Mouse (Mus musculus) ES-E14 (cell line): ENCODE results near the gene Olfr457. TPM values are rescaled to one million over a fixed set of nuclear protein-coding genes. Genes with fewer than 3 reads are reported as not detected.

Experiments
- DNase-seq: peaks from one replicate; pipeline ENCODE4 v3.0.0-alpha.2; 2013; ENCODE audit warnings: low read depth, low spot score
- H3K27ac ChIP-seq: 2 replicates; pipeline ENCODE4 v1.5.1; 2012; ENCODE audit warnings: low read depth, mild to moderate bottlenecking, low read length, moderate library complexity, mixed read lengths; ENCODE audit not compliant: poor library complexity, insufficient read depth, severe bottlenecking
- H3K36me3 ChIP-seq: 2 replicates; pipeline ENCODE4 v1.6.1; 2012; ENCODE audit warnings: mild to moderate bottlenecking, low read length, moderate library complexity, mixed read lengths; ENCODE audit not compliant: control insufficient read depth, poor library complexity, insufficient read depth, severe bottlenecking
- H3K4me1 ChIP-seq, 2 experiments: fragments of 150-350 bp in 1 of 2; sonication (generic) in 1 of 2; 2 replicates each; pipeline ENCODE4 v1.6.1; 2012; ENCODE audit warnings: low read length in 2 of 2, mild to moderate bottlenecking in 1 of 2, mixed read lengths in 1 of 2; ENCODE audit not compliant: control insufficient read depth in 2 of 2, insufficient read depth in 2 of 2, poor library complexity in 1 of 2
- H3K4me3 ChIP-seq, 2 experiments: fragments of 150-350 bp in 1 of 2; sonication (generic) in 1 of 2; 2 replicates each; pipeline ENCODE4 v1.5.1; 2012; ENCODE audit warnings: low read length in 2 of 2, low read depth in 1 of 2, mild to moderate bottlenecking in 1 of 2, mixed read lengths in 1 of 2; ENCODE audit not compliant: insufficient read depth in 1 of 2, poor library complexity in 1 of 2, severe bottlenecking in 1 of 2
- H3K9ac ChIP-seq: 2 replicates; pipeline ENCODE4 v1.6.1; 2012; ENCODE audit warnings: low read depth, mild to moderate bottlenecking, low read length, mixed read lengths; ENCODE audit not compliant: poor library complexity, insufficient read depth, severe bottlenecking
- H3K9me3 ChIP-seq: fragments of 150-350 bp; sonication (generic); 2 replicates; pipeline ENCODE4 v1.6.1; 2012; ENCODE audit warnings: low read depth, mild to moderate bottlenecking, low read length; ENCODE audit not compliant: control insufficient read depth, insufficient read depth
- CHD2 ChIP-seq: IDR thresholded peaks from 2 replicates; pipeline ENCODE4 v1.6.1; 2014; ENCODE audit warnings: mild to moderate bottlenecking, low read depth, low read length, inconsistent platforms
- HCFC1 ChIP-seq: IDR thresholded peaks from 2 replicates; pipeline ENCODE4 v1.6.1; 2012; ENCODE audit warnings: low read length, inconsistent platforms, borderline replicate concordance; ENCODE audit not compliant: insufficient read depth
- MAFK ChIP-seq: IDR thresholded peaks from 2 replicates; pipeline ENCODE4 v1.6.1; 2014; ENCODE audit warnings: mild to moderate bottlenecking, low read depth, low read length, inconsistent platforms; ENCODE audit not compliant: insufficient read depth
- ZC3H11A ChIP-seq: IDR thresholded peaks from 2 replicates; pipeline ENCODE4 v1.6.1; 2012; ENCODE audit warnings: low read depth, mild to moderate bottlenecking, inconsistent platforms, low read length, borderline replicate concordance
- ZNF384 ChIP-seq: IDR thresholded peaks from 2 replicates; pipeline ENCODE4 v1.6.1; 2012; ENCODE audit warnings: low read depth, low read length, inconsistent platforms
- in situ Hi-C, 2 experiments: fragments of 600-800 bp; cut with MboI; formaldehyde crosslinking; loops; one replicate each; pipeline ENCODE4 v1.15.1; 2025; ENCODE audit warnings: low sequenced_read_pairs in 2 of 2, inconsistent platforms in 1 of 2; ENCODE audit not compliant: unreplicated experiment in 2 of 2
- total RNA-seq: library from RNA; depleted of rRNA; stranded (reverse); fragments of 300-350 nt; gene quantifications from 2 replicates; pipeline ENCODE4 v1.2.3, GENCODE M21; 2012; rRNA removed

The Olfr457 gene
- total RNA-seq, 1 experiment, result not detected

- Histone ChIP-seq H3K27ac (no peak overlapping the region), H3K4me3 (no peak overlapping the region), H3K4me1 (no peaks in the 10 kb centered on the region), H3K9ac (no peak overlapping the region), H3K9me3 (no peaks in the 10 kb centered on the region), H3K36me3 (no peaks in the 10 kb centered on the region)
- in situ Hi-C loops, result no loop called here
- no peak for DNase-seq
- no peak for TF ChIP-seq CHD2
- no peak for TF ChIP-seq HCFC1
- TF ChIP-seq ZC3H11A, result no peak
- no peak for TF ChIP-seq MAFK
- no peak for TF ChIP-seq ZNF384
Observed at GRCm38 (mm10) chr6:42433554-42433953, 42.6 kb downstream of the Olfr457 start.

- in situ Hi-C loops, result no loop called here
Observed at GRCm38 (mm10) chr6:42426337-42426736, 49.8 kb downstream of the Olfr457 start.

GRCm38 (mm10) chr6:42424472-42424871, 51.7 kb downstream of the Olfr457 start:
- in situ Hi-C loops, result no loop called here
- TF ChIP-seq HCFC1 (no peak), ZC3H11A (no peak), CHD2 (no peak), ZNF384 (no peak), MAFK (no peak)
- Histone ChIP-seq H3K9ac (no peak overlapping the region), H3K9me3 (no peaks in the 10 kb centered on the region), H3K4me3 (no peak overlapping the region), H3K27ac (no peak overlapping the region), H3K4me1 (no peaks in the 10 kb centered on the region), H3K36me3 (no peaks in the 10 kb centered on the region)
- DNase-seq, result no peak

More at GRCm38 (mm10) chr6:42426337-42426736, 49.8 kb downstream of the Olfr457 start:
- no peak for TF ChIP-seq CHD2
- no peak for TF ChIP-seq ZNF384
- no peak for TF ChIP-seq HCFC1
- TF ChIP-seq ZC3H11A, result no peak
- TF ChIP-seq MAFK, result no peak
- no peaks in the 10 kb centered on the region for H3K9me3 ChIP-seq
- H3K9ac ChIP-seq, result no peak overlapping the region
- no peak for DNase-seq
- no peak overlapping the region for H3K27ac ChIP-seq
- H3K4me1 ChIP-seq, result no peaks in the 10 kb centered on the region
- H3K36me3 ChIP-seq, result no peaks in the 10 kb centered on the region
- H3K4me3 ChIP-seq, result no peak overlapping the region

DNA sequence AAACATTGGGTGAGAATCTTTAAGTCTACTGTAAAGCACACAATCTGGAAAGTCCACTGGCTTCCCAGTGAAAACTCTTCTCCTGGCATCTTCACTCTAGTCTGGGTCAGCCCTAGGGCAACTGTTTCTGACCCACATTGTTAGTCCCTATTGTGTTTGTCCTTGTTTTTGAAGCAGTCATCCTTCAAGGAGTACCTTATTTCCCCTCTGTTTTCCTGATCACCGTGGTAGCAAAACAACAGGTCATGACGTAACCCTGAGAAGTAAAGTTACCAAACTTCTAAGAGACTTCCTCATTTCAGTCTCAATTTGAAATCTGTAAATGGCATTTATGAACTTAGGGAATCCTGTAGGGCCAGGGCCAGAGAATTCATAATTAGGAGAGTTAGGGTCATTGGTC, 54.7 kb downstream of the Olfr457 start:
- TF ChIP-seq CHD2, result no peak
- no peak for TF ChIP-seq ZNF384
- TF ChIP-seq MAFK, result no peak
- TF ChIP-seq HCFC1, result no peak
- TF ChIP-seq ZC3H11A, result no peak
- H3K4me3 ChIP-seq, result no peak overlapping the region
- no peaks in the 10 kb centered on the region for H3K36me3 ChIP-seq
- H3K9me3 ChIP-seq, result no peaks in the 10 kb centered on the region
- H3K9ac ChIP-seq, result no peak overlapping the region
- H3K27ac ChIP-seq, result no peak overlapping the region
- H3K4me1 ChIP-seq, result no peaks in the 10 kb centered on the region
- in situ Hi-C loops, result no loop called here
- no peak for DNase-seq

GRCm38 (mm10) chr6:42419443-42419842, 56.7 kb downstream of the Olfr457 start:
- no peak for DNase-seq
- in situ Hi-C loops, result no loop called here
- no peaks in the 10 kb centered on the region for H3K36me3 ChIP-seq

More at GRCm38 (mm10) chr6:42419443-42419842, 56.7 kb downstream of the Olfr457 start:
- no peak overlapping the region for H3K9ac ChIP-seq
- H3K9me3 ChIP-seq, result no peaks in the 10 kb centered on the region
- no peak overlapping the region for H3K27ac ChIP-seq
- TF ChIP-seq ZC3H11A (no peak), ZNF384 (no peak), CHD2 (no peak), MAFK (no peak), HCFC1 (no peak)
- H3K4me1 ChIP-seq, result no peaks in the 10 kb centered on the region
- no peak overlapping the region for H3K4me3 ChIP-seq

Other genes with a start within 250 kb of the Olfr457 start
- gene Gstk1, start 230.4 kb downstream of the Olfr457 start, total RNA-seq, result 7.9 and 8.1 TPM in 2 replicates
- gene Tmem139, start 214.4 kb downstream of the Olfr457 start, total RNA-seq, result 1.3 and 1.6 TPM in 2 replicates
- 34.8 and 51.6 TPM in 2 replicates for gene Casp2, start 211.3 kb downstream of the Olfr457 start, total RNA-seq
- gene Clcn1, start 189.7 kb downstream of the Olfr457 start, total RNA-seq, result 1.2 and 2.9 TPM in 2 replicates
- 0.74 and 1.3 TPM in 2 replicates for gene Fam131b, start 151.7 kb downstream of the Olfr457 start, total RNA-seq
- gene Zyx, start 126.7 kb downstream of the Olfr457 start, total RNA-seq, result 20.3 and 46.0 TPM in 2 replicates
- 24.1 and 37.6 TPM in 2 replicates for gene Epha1, start 103.1 kb downstream of the Olfr457 start, total RNA-seq
- not detected in 2 replicates for gene Tas2r143, start 76.1 kb downstream of the Olfr457 start, total RNA-seq
- gene Tas2r135, start 70.9 kb downstream of the Olfr457 start, total RNA-seq, result not detected in 2 replicates
- gene Tas2r126, start 41.8 kb downstream of the Olfr457 start, total RNA-seq, result not detected in 2 replicates
- not detected in 2 replicates for gene Olfr458, start 11.1 kb downstream of the Olfr457 start, total RNA-seq
- not detected in 2 replicates for gene Olfr456, start 10.9 kb upstream of the Olfr457 start, total RNA-seq
- gene Olfr455, start 71.3 kb upstream of the Olfr457 start, total RNA-seq, result not detected in 2 replicates
- gene Tcaf3, start 121.4 kb upstream of the Olfr457 start, total RNA-seq, result not detected in 2 replicates
- 2.5 and 3.7 TPM in 2 replicates for gene Tcaf2, start 168.9 kb upstream of the Olfr457 start, total RNA-seq
- 12.5 and 19.9 TPM in 2 replicates for gene Tcaf1, start 233.8 kb upstream of the Olfr457 start, total RNA-seq